Mouse (Mus musculus): ENCODE measurements around the gene Plcb4. TPM values are rescaled to one million over a fixed set of nuclear protein-coding genes. Genes with fewer than 3 reads are reported as not detected.
"Not testable (repeated sequence)": the region's sequence is repeated elsewhere in the genome, so short reads cannot be mapped to it uniquely, and the experiment has no call there.

The Plcb4 gene
- polyA plus RNA-seq, 1 experiment from 2014 or later, result 15.9 TPM

DNA sequence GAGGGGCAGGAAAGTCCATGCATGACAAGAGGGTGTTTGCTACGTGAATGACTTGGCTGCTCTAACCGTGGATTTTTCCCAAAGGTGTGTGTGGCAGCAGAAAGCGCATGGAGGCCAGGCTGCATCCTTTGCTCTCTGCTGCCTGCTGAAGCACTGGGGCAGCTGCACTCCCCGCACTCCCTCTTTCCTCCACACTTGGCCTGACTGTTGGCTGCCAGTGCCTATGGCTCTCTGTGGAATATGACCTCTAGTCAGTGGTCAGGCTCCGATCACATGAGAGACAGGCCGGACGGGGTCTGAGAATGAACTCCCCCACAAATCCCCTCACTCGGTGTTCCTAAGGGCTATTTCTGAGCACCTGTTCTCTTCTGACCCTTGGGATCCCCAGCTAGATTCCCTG is 297.0 kb downstream of the Plcb4 start:
- Histone ChIP-seq H3K27ac (0 out of 2 replicates have a peak overlapping the region, but pooled peaks have one; percentile 2), H3K36me3 (replicated peaks) (peaks cover 29% of the 10 kb centered on the region; the same call in 1 of the 2 replicates), H3K4me3 (no peak overlapping the region), H3K4me1 (no peaks in the 10 kb centered on the region; the same call in 1 of the 2 replicates), H3K9me3 (no peaks in the 10 kb centered on the region), H3K27me3 (ENCODE audit: poor library complexity, severe bottlenecking) (no peaks in the 10 kb centered on the region)
- WGBS, result 89% methylated on average over 8 of the region's 8 CpGs
- no peak for DNase-seq (ENCODE audit: extremely low spot score, low spot score)

DNA sequence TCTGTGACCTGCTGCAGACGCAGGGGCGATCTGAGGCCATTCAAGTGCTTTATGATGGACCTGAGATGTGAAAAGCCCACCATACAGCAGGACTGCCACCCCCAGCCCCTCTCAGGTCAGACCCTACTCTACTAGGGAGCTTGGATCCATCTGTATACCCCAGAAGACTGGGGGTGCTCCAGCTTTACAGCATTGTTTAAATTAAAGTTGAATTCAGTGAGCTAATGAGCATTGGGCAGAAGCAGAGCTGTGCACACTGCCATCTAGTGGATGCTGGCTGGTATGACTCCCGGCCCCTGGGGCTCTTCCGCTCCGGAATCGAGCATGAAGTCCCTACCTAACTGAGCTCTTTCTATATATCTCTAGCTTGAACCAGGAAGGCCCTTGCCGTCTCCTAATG is 298.9 kb downstream of the Plcb4 start:
- Histone ChIP-seq H3K27ac (no peak overlapping the region), H3K9me3 (no peaks in the 10 kb centered on the region), H3K36me3 (replicated peaks) (peaks cover 20% of the 10 kb centered on the region; the same call in 1 of the 2 replicates), H3K4me1 (no peaks in the 10 kb centered on the region; the same call in 1 of the 2 replicates), H3K27me3 (ENCODE audit: poor library complexity, severe bottlenecking) (no peaks in the 10 kb centered on the region), H3K4me3 (no peak overlapping the region)
- WGBS, result 47% methylated on average over 7 of the region's 7 CpGs
- peak; percentile 66 for DNase-seq (ENCODE audit: extremely low spot score, low spot score)

DNA sequence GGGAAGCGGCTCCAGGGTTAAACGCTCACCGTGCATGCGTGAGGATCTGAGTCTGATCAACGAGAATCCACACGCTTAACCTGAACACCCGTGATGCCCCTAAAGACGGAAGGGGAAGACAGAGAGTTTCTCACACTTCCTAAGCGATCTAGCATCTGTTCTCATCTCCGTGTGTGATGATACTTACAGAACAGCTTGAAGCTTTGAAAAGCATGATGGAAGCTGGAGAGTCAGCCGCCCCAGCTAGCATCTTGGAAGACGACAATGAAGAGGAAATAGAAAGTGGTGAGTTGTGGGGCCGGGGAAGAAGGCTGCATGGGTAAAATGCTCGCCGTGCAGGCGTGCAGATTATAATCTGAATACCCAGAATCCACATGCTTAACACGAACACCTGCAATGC is 299.6 kb downstream of the Plcb4 start:
- no peak for DNase-seq (ENCODE audit: extremely low spot score, low spot score)
- Histone ChIP-seq H3K9me3 (no peaks in the 10 kb centered on the region), H3K27ac (no peak overlapping the region), H3K4me1 (no peaks in the 10 kb centered on the region; the same call in 1 of the 2 replicates), H3K36me3 (replicated peaks) (peaks cover 25% of the 10 kb centered on the region; the same call in 1 of the 2 replicates), H3K4me3 (no peak overlapping the region), H3K27me3 (ENCODE audit: poor library complexity, severe bottlenecking) (no peaks in the 10 kb centered on the region)
- WGBS, result 95% methylated on average over 17 of the region's 17 CpGs

DNA sequence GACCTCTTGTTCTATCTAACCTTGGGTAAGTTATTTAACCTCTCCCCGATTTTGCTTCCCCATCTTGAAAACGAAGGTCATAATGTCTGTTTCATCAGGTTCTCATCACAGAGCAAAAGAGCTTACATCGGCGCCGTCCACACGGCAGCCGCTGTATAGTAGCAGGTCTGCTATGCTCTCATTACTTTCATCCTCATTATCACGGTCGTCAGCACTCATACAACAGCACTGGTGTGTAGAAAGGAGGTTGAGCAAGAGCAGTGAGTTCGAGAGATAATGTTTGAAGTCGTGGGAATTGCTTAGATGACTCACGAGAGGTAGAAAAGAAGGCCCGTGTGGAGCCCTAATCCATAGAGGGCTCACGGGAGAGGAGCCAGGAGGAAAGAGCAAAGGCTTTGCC is 304.3 kb downstream of the Plcb4 start:
- Histone ChIP-seq H3K4me1 (peaks cover 6% of the 10 kb centered on the region), H3K4me3 (no peak overlapping the region), H3K36me3 (replicated peaks) (peaks cover 16% of the 10 kb centered on the region; the same call in 1 of the 2 replicates), H3K27me3 (ENCODE audit: poor library complexity, severe bottlenecking) (no peaks in the 10 kb centered on the region), H3K9me3 (no peaks in the 10 kb centered on the region), H3K27ac (no peak overlapping the region)
- no peak for DNase-seq (ENCODE audit: extremely low spot score, low spot score)
- WGBS, result 92% methylated on average over 14 of the region's 14 CpGs

DNA sequence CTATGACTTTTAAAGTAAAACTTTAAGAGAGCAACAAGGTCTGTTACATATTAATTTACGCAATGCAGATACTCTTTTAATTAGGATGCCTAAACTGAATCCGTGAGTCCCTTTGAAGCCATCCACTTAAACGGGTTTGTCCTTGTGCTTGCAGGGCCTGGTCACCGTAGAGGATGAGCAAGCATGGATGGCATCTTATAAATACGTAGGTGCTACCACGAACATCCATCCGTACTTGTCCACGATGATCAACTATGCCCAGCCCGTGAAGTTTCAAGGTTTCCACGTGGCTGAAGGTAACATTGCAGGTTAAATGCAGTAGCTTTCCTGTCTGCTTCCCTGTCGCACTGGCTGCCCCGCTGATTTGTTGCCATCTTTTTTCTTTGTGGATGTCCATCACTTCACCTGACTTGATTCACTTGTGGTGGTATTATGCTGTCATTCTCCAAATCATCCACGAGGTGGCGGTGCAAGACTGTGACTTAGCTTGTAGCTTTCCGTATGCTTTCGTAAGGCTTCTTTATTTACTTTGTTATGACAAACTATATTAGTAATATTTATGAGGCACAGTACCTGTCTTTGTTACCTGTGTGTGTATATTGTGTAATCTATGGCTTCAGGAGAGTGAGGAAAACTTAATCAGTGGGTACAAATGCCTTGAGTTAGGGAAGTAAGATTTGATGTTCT is 308.2 kb downstream of the Plcb4 start:
- H3K27me3 ChIP-seq (ENCODE audit: poor library complexity, severe bottlenecking), result no peaks in the 10 kb centered on the region
- peaks cover 15% of the 10 kb centered on the region; the same call in 1 of the 2 replicates for H3K36me3 ChIP-seq (replicated peaks)
- no peak overlapping the region for H3K27ac ChIP-seq
- no peaks in the 10 kb centered on the region for H3K9me3 ChIP-seq
- no peak overlapping the region for H3K4me3 ChIP-seq
- H3K4me1 ChIP-seq, result peaks cover 18% of the 10 kb centered on the region
- peak; percentile 42 for DNase-seq (ENCODE audit: extremely low spot score, low spot score)
- WGBS, result 64% methylated on average over 16 of the region's 16 CpGs

DNA sequence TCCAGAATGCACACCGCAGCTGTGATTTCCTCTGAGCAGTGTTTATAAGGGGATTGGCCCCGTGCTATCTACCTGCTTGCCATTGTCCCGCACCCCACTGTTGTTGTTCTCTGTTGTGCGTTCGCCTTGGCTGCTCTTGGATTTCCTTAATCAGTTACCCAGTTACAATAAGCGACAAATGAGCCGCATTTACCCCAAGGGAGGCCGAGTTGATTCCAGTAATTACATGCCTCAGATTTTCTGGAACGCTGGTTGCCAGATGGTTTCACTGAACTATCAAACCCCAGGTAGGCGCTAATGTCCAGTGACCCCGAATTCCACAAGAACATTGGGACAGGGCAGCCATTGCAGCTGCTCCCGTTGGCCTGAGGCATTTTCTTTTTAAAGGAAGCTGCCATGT is 309.3 kb downstream of the Plcb4 start:
- 58% methylated on average over 12 of the region's 12 CpGs for WGBS
- Histone ChIP-seq H3K9me3 (no peaks in the 10 kb centered on the region), H3K36me3 (replicated peaks) (peaks cover 20% of the 10 kb centered on the region), H3K4me1 (peaks cover 18% of the 10 kb centered on the region), H3K27me3 (ENCODE audit: poor library complexity, severe bottlenecking) (no peaks in the 10 kb centered on the region), H3K4me3 (no peak overlapping the region), H3K27ac (no peak overlapping the region)
- DNase-seq (ENCODE audit: extremely low spot score, low spot score), result no peak

DNA sequence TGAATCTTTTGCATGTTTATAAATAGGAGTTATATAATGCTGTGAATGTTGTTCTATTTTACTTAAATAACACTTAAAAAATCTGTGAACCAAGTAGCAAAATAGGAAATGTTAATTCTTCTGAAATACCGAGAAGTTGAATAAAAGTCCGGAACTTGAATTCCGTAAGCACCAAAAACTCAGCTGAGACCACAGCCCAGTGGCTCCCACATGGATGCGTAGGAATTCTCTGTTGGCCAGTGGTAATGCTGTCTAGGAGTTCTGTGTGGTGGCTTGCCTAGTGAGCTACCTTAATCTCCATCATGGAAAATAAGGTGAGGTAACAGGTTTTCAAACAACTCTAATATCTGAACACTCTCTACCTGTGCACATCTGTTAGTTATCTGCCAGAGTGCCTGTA is 312.1 kb downstream of the Plcb4 start:
- 96% methylated on average over 4 of the region's 4 CpGs for WGBS

DNA sequence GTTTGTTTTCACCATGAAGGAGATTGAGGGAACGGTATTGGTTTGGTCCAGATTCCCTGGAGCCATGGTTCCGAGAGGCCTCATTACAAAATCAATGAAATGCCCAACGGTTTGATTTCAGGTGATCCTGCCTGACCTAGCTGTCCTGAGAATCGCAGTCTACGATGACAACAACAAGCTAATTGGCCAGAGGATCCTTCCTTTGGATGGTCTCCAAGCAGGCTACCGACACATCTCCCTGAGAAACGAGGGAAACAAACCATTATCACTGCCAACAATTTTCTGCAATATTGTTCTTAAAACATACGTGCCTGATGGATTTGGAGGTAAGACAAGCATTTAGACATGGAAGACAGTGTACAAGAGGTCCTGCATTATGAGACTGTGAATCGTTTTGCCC is 317.2 kb downstream of the Plcb4 start:
- Histone ChIP-seq H3K36me3 (replicated peaks) (peaks cover 31% of the 10 kb centered on the region), H3K4me1 (peaks cover 14% of the 10 kb centered on the region), H3K4me3 (no peak overlapping the region), H3K9me3 (no peaks in the 10 kb centered on the region), H3K27me3 (ENCODE audit: poor library complexity, severe bottlenecking) (no peaks in the 10 kb centered on the region), H3K27ac (no peak overlapping the region)
- 91% methylated on average over 9 of the region's 9 CpGs for WGBS
- no peak for DNase-seq (ENCODE audit: extremely low spot score, low spot score)

More for the DNA sequence above, 312.1 kb downstream of the Plcb4 start:
- Histone ChIP-seq H3K27ac (no peak overlapping the region), H3K36me3 (replicated peaks) (peaks cover 21% of the 10 kb centered on the region), H3K4me1 (peaks cover 18% of the 10 kb centered on the region), H3K4me3 (no peak overlapping the region), H3K27me3 (ENCODE audit: poor library complexity, severe bottlenecking) (no peaks in the 10 kb centered on the region), H3K9me3 (no peaks in the 10 kb centered on the region)
- DNase-seq (ENCODE audit: extremely low spot score, low spot score), result no peak

DNA sequence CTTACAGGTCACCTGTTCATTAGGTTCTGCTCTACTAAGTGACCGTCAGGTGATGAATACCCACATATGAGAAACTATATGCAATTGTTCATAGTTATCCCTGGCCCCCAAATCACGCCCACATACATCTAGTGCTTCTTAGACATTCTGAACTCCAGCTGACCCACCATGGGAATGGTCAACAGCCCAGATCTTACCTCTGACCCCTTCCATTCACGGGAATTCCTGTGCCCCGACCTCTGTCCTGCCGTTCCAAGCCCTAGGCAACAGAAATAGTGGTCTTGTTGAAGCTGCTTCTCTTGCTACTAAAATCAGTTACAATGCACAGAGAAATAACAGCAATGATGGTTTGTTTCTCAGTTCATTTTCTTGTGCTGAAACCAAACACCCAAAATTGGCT is 320.0 kb downstream of the Plcb4 start:
- 49% methylated on average over 5 of the region's 5 CpGs for WGBS
- Histone ChIP-seq H3K9me3 (no peaks in the 10 kb centered on the region), H3K27ac (no peak overlapping the region), H3K4me3 (no peak overlapping the region), H3K36me3 (replicated peaks) (peaks cover 28% of the 10 kb centered on the region), H3K4me1 (peaks cover 14% of the 10 kb centered on the region), H3K27me3 (ENCODE audit: poor library complexity, severe bottlenecking) (no peaks in the 10 kb centered on the region)
- DNase-seq (ENCODE audit: extremely low spot score, low spot score), result no peak

DNA sequence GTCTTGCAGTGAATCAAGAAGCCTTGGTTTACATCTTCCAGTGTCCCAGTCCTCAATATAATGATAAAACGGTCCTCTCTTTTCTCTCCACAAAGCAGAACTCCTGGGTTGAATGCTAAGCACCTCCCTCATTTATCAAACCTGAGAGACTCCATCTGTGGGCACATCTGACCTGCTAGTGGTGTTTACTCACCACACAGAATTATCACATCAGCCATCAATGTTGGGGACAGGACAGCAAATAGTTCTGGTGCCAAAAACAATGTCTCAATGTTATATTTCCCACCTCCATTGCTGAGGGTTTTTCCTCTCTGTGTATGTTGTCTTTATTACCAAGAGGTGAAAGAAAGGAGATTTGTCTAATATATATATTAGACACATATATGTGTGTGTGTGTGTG is 321.6 kb downstream of the Plcb4 start:
- Histone ChIP-seq H3K36me3 (replicated peaks) (peaks cover 45% of the 10 kb centered on the region), H3K9me3 (no peaks in the 10 kb centered on the region), H3K4me1 (peaks cover 14% of the 10 kb centered on the region), H3K27ac (no peak overlapping the region), H3K27me3 (ENCODE audit: poor library complexity, severe bottlenecking) (no peaks in the 10 kb centered on the region), H3K4me3 (no peak overlapping the region)
- 95% methylated on average over 1 of the region's 1 CpGs for WGBS
- no peak for DNase-seq (ENCODE audit: extremely low spot score, low spot score)

DNA sequence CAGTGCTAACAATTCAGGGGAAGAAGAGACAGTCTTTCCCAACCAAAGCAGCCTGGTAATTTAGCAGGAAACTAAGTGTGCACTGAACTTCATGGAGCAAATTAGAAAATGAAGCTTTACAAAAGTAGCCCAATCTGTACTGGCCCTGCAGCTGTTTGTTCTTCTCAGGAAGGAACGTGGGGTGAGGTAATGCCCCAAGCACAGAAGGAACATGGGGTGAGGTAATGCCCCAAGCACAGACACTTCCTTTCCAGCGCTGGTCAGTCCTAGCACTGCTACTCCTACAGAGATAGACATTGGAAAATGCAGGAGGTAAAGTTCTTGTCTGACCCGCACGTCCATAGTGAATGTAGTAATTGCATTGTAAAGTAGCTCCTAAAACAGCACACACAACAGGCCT is 325.2 kb downstream of the Plcb4 start:
- Histone ChIP-seq H3K27me3 (ENCODE audit: poor library complexity, severe bottlenecking) (no peaks in the 10 kb centered on the region), H3K27ac (no peak overlapping the region), H3K36me3 (replicated peaks) (peaks cover 36% of the 10 kb centered on the region), H3K4me1 (peaks cover 9% of the 10 kb centered on the region), H3K4me3 (no peak overlapping the region), H3K9me3 (no peaks in the 10 kb centered on the region)
- WGBS, result 85% methylated on average over 4 of the region's 4 CpGs
- no peak for DNase-seq (ENCODE audit: extremely low spot score, low spot score)

DNA sequence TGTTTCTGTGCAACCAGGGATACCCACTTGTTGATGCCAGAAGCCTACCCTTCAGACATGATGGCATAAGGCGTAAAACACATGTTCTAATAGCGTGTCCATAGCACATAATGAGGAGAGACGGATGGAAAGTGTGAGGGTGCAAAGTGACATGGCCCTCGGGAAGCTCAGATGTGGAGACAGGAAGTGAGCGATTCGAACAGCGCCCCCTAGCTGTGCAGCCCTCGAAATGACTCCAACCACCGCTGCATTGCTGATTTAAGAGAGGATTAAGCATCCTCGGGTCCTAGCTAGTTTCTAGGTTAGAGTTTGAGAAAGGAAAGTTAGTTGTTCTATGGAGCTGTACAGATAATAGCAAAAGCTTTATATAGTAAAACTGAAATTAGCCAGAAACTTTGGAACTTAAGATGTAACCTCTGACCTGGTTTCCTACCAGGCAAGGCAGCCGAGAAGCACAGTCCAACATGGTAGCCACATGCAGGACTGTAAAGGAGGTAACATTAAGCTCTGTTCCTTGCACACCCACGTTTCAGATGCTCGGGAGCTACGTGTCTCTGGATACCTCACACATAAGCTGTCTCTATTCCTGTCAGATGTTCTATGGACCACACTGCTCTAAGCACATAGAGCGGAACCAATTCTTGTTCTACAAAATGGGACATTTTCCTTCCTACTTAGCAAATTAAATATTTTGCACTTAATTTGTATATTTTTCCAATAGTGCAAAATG is 326.9 kb downstream of the Plcb4 start:
- Histone ChIP-seq H3K9me3 (no peaks in the 10 kb centered on the region), H3K4me1 (no peaks in the 10 kb centered on the region), H3K4me3 (no peak overlapping the region), H3K36me3 (replicated peaks) (peaks cover 40% of the 10 kb centered on the region), H3K27me3 (ENCODE audit: poor library complexity, severe bottlenecking) (no peaks in the 10 kb centered on the region), H3K27ac (no peak overlapping the region)
- no peak for DNase-seq (ENCODE audit: extremely low spot score, low spot score)
- 86% methylated on average over 15 of the region's 15 CpGs for WGBS

DNA sequence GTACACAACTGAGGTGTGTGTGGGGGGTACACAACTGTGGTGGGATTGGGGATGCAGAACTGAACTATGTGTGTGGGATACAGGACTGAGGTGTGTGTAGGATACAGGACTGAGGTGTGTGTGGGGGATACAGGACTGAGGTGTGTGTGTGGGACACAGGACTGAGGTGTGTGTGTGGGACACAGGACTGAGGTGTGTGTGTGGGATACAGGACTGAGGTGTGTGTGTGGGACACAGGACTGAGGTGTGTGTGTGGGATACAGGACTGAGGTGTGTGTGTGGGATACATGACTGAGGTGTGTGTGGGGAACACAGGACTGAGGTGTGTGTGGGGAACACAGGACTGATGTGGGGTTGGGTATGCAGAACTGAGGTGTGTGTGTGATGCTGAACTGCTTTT is 329.7 kb downstream of the Plcb4 start:
- not testable (repeated sequence) for H3K4me3 ChIP-seq; H3K9me3 ChIP-seq; DNase-seq (ENCODE audit: extremely low spot score, low spot score); H3K27ac ChIP-seq; H3K27me3 ChIP-seq (ENCODE audit: poor library complexity, severe bottlenecking); H3K4me1 ChIP-seq
- peaks cover 38% of the 10 kb centered on the region for H3K36me3 ChIP-seq (replicated peaks)
